Mouse (Mus musculus) spleen, postnatal 14 days (tissue): Measurements from ENCODE around the gene Gtpbp8.

Experiments used
- DNase-seq, 2 experiments: peaks; one replicate each; pipeline ENCODE4 v3.0.0; 2021 to 2022; ENCODE audit warnings: low spot score in 2 of 2

The Gtpbp8 gene

GRCm38 (mm10) chr16:44725286-44726223, 20.6 kb downstream of the Gtpbp8 start:
- peak; percentile 14 to 51 for DNase-seq

DNA sequence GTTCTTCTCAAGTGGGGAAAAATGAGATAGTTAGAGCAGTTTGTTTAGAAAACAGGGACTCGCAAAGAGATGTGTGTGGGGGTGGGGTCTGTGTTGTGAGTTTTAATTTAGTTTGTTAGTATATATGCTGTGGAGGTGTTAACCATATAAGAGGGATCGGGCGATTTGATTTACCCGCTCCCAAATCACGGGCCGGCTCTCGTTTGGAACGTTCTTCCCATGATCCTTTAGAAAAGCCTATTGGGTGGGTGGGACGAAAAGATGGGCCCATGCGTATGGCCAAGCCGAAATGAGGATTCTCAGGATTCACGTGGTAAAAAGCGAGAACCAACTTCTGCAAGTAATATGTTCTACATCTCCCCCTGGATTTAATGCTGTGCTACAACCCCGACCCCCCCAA, 21.3 kb downstream of the Gtpbp8 start:
- DNase-seq: no peak

GRCm38 (mm10) chr16:44724083-44724787, 21.9 kb downstream of the Gtpbp8 start, which contains the start of gene Nepro:
Nepro (plus strand) TSS chr16:44724301.
- peak; percentile 78 to 84 for DNase-seq

DNA sequence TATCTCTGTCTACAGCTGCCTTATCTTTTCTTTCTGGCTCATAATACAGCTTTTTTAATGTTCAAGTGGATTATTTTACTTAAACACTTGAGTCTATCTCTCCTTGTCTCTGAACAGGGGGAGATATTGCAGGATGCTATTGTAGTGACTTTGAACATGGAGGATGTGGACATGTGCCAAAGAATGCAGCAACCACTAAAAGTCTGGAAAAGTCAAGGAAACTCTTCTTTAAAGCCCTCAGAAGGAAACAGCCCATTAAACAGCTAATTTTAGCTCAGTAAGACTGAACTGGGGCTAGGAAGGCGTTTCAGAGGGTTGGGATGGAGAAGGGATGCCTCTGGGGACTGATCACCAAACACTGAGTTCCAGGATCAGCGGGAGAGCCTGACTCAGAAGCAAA, 23.5 kb downstream of the Gtpbp8 start:
- DNase-seq: no peak

DNA sequence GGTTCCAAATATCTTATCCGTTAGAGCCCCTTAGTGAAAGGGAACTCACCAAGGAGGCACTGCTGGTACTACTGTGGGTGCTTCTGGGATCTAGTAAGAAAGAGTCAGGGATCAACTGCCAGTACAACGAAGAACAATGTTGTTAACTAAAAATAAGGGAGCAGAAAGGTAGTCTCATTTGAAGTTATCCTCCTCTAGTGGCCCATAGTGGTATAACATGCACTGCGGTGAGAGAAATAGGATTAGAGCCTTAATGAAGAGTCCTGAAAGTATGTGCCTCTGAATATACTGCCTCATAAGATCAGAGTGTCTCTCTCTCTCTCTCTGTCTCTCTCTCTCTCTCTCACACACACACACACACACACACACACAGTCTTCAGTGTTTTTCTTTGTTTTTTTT, 25.6 kb downstream of the Gtpbp8 start:
- DNase-seq: no peak

- no peak for DNase-seq
These were observed 26.8 kb downstream of the Gtpbp8 start for GRCm38 (mm10) chr16:44719349-44719748.

GRCm38 (mm10) chr16:44717838-44718237, 28.3 kb downstream of the Gtpbp8 start:
- DNase-seq: no peak

DNA sequence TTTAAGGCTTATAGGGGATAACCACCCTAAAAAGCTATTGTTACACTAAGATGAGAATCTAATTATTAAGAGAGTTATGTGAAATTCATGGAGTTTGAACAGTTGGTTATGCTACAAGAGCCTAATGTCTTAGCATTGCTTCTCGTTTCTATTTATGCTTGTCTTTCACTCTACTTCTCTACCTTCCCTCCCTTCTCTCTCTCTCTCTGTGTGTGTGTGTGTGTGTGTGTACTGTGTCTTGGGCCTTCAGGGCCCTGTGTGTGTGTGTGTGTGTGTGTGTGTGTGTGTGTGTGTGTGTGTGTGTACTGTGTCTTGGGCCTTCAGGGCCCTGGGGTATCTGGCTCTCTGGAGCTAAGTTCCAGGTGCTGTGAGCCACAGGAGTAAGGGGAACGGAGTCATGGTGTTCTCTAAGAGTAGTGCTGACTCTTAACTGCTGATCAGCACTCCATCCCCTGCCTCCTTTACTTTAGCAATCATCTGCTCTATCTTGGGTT, 29.0 kb downstream of the Gtpbp8 start:
- no peak for DNase-seq

DNA sequence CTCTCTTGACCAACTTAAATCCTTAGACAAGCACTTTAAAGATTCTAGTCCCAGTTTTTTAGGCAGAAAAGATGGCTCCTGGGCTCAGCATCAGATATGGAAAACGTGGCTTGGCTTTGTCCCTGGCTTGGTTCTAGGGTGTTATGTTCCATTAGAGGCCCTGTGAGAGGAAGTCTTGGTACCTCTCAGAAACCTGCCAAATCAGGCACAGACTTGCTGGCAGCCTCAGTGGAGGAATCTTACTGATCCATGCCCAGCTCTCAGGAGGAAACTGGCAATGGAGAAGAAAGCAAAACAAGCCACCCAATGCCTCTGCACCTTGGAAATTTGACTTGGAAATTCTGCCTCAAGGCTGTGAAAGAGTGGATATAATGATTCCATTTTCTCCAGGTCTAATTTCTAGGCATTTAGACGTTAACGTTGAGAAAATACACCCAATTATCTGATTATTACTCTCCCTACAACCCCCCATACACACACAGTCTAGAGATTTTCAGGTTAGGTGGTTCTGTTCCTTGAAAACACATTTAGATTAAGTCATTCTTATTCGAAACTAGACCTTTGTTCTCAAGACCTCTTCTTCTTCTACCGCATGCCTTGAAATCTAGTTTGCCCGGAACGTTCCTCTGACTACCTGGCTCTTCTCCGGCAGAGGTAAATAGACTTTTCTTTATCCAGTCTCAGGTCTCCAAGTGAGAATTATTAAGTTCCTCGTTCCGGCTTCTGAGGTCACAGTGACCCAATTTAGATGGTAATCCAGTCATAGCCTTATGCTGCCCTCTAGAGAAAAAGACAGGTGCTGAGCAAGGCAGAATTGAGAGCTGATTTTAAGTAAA, 29.6 kb downstream of the Gtpbp8 start:
- no peak for DNase-seq

GRCm38 (mm10) chr16:44703458-44703857, 42.7 kb downstream of the Gtpbp8 start:
- DNase-seq: no peak

GRCm38 (mm10) chr16:44702272-44702671, 43.9 kb downstream of the Gtpbp8 start:
- no peak for DNase-seq

DNA sequence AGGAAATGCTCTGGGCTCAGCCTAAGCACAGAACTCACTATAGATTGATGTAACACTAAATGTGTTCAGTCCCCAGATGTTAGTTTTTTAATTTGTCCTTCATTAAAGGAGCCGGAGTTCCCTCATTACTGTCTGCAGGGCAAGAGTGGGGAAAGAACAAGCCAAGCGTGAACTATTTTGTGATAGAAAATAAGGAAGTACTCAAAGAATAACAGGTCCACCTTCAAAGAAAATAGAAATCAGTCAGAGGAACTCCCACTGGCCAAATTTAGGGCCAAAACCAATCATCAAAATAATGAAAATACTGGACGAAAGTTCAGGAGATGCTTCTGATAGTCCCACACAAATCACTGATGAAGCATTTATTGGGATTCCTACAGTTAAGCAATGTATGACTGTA, 45.0 kb downstream of the Gtpbp8 start:
- DNase-seq: no peak

DNA sequence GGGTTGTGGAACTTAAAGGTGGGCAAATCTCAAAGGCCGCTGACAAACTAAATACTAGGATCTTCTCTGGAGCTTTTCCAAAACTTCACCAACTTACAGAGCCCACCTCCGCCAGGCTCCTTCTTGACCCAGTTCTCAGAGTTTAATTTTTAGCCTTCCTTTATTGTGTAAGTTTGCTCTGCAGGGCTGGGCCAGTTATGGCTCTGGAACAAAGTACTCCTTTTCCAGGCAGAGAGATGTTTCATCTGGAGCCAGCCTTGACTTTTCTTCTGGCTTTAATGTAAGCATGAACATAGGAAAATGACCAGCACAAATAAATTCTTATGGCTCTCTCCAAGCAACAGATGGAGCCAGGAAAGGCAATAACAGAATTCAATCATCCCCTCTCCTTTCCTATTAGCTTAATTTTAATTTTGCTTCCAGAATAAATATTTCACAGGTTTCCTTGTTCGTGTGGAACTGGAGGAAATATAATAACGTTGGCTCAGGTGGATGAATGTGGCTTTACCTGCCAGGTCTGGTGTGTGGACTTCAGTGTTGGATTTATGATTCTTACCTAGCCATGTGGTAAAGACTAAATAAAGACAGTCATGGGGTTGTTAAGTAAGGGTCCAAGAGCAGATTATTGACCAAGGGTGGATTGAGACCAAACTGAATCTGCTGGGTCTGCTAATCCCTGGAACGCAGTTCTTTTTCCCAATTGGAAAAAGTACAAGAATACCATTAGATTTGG, 48.5 kb downstream of the Gtpbp8 start:
- no peak for DNase-seq

GRCm38 (mm10) chr16:44695859-44696620, 50.1 kb downstream of the Gtpbp8 start:
- DNase-seq: no peak

GRCm38 (mm10) chr16:44695214-44695858, 50.8 kb downstream of the Gtpbp8 start:
- DNase-seq: no peak

DNA sequence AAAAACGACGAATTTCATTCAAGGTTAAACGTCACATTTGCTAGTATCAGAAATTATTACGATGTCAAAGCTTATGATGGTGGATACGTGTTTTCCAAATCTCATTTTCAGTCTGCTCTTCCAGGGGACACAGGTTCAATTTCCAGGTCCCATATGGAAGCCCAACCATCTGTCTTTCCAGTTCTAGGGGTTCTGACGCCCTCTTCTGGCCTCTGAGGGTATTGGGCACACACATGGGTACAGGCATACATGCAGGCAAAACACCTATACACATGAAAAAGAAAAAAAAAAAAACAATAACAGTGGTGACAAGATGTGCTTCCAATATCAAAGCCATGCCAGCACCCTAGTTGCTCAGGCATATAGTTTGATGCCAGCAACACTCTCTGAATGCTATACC, 52.5 kb downstream of the Gtpbp8 start:
- no peak for DNase-seq

DNA sequence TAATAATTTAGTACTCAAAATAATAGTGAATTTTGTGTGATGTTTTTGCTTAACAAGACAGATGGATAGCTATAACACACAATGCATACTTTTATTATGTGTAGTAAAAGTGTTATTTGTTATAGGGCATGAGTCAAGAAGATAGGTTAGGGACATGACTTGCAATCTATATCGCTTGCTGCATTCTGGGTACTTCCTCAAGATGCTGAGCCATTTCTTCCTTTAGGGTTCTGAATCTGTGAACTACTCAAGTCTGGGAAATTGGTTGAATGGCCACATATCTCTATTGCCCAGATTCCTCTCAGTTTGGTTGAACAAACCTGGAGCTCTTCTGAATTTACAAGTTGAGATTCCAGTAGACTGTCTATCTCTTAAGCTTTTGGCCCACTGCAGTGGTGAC, 53.6 kb downstream of the Gtpbp8 start:
- DNase-seq: no peak

DNA sequence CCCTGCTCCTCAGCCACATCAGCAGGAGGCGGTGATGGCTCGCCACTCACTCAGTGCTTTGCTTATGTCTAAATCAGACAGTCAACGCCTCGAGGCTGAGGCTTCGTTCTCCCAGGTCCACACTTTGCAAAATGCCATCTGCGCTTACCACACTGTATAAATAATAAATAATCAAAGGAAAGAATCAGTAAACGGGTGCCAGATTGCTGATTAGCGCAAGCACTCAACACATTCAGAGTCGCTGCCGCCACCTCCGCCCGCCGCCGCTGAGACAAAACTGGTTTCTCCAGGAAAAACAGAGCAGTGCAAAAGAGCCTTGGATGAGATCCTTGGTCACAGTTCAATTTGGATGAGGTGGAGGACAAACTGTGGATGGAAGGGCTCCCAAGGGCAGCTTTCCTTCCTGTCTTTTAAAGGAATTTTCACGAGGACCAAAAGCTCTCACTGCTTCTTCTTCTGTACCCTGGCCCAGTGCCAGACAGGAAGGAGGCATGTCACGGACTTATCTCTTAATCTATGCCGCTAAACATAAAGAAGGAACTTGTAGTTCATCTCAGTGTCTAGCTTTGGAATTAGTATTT, 54.5 kb downstream of the Gtpbp8 start:
- no peak for DNase-seq

GRCm38 (mm10) chr16:44691066-44691465, 55.1 kb downstream of the Gtpbp8 start:
- no peak for DNase-seq
